Mouse (Mus musculus) ES-E14 (cell line): Measurements from ENCODE around the gene C87436. TPM values are rescaled to one million over a fixed set of nuclear protein-coding genes. Genes with fewer than 3 reads are reported as not detected.

Source experiments
- DNase-seq: peaks from one replicate; pipeline ENCODE4 v3.0.0-alpha.2; 2013; ENCODE audit warnings: low read depth, low spot score
- H3K27ac ChIP-seq: 2 replicates; pipeline ENCODE4 v1.5.1; 2012; ENCODE audit warnings: low read depth, mild to moderate bottlenecking, low read length, moderate library complexity, mixed read lengths; ENCODE audit not compliant: poor library complexity, insufficient read depth, severe bottlenecking
- H3K36me3 ChIP-seq: 2 replicates; pipeline ENCODE4 v1.6.1; 2012; ENCODE audit warnings: mild to moderate bottlenecking, low read length, moderate library complexity, mixed read lengths; ENCODE audit not compliant: control insufficient read depth, poor library complexity, insufficient read depth, severe bottlenecking
- H3K4me1 ChIP-seq, 2 experiments: fragments of 150-350 bp in 1 of 2; sonication (generic) in 1 of 2; 2 replicates each; pipeline ENCODE4 v1.6.1; 2012; ENCODE audit warnings: low read length in 2 of 2, mild to moderate bottlenecking in 1 of 2, mixed read lengths in 1 of 2; ENCODE audit not compliant: control insufficient read depth in 2 of 2, insufficient read depth in 2 of 2, poor library complexity in 1 of 2
- H3K4me3 ChIP-seq, 2 experiments: fragments of 150-350 bp in 1 of 2; sonication (generic) in 1 of 2; 2 replicates each; pipeline ENCODE4 v1.5.1; 2012; ENCODE audit warnings: low read length in 2 of 2, low read depth in 1 of 2, mild to moderate bottlenecking in 1 of 2, mixed read lengths in 1 of 2; ENCODE audit not compliant: insufficient read depth in 1 of 2, poor library complexity in 1 of 2, severe bottlenecking in 1 of 2
- H3K9ac ChIP-seq: 2 replicates; pipeline ENCODE4 v1.6.1; 2012; ENCODE audit warnings: low read depth, mild to moderate bottlenecking, low read length, mixed read lengths; ENCODE audit not compliant: poor library complexity, insufficient read depth, severe bottlenecking
- H3K9me3 ChIP-seq: fragments of 150-350 bp; sonication (generic); 2 replicates; pipeline ENCODE4 v1.6.1; 2012; ENCODE audit warnings: low read depth, mild to moderate bottlenecking, low read length; ENCODE audit not compliant: control insufficient read depth, insufficient read depth
- CHD2 ChIP-seq: IDR thresholded peaks from 2 replicates; pipeline ENCODE4 v1.6.1; 2014; ENCODE audit warnings: mild to moderate bottlenecking, low read depth, low read length, inconsistent platforms
- HCFC1 ChIP-seq: IDR thresholded peaks from 2 replicates; pipeline ENCODE4 v1.6.1; 2012; ENCODE audit warnings: low read length, inconsistent platforms, borderline replicate concordance; ENCODE audit not compliant: insufficient read depth
- MAFK ChIP-seq: IDR thresholded peaks from 2 replicates; pipeline ENCODE4 v1.6.1; 2014; ENCODE audit warnings: mild to moderate bottlenecking, low read depth, low read length, inconsistent platforms; ENCODE audit not compliant: insufficient read depth
- ZC3H11A ChIP-seq: IDR thresholded peaks from 2 replicates; pipeline ENCODE4 v1.6.1; 2012; ENCODE audit warnings: low read depth, mild to moderate bottlenecking, inconsistent platforms, low read length, borderline replicate concordance
- ZNF384 ChIP-seq: IDR thresholded peaks from 2 replicates; pipeline ENCODE4 v1.6.1; 2012; ENCODE audit warnings: low read depth, low read length, inconsistent platforms
- in situ Hi-C, 2 experiments: fragments of 600-800 bp; cut with MboI; formaldehyde crosslinking; loops; one replicate each; pipeline ENCODE4 v1.15.1; 2025; ENCODE audit warnings: low sequenced_read_pairs in 2 of 2, inconsistent platforms in 1 of 2; ENCODE audit not compliant: unreplicated experiment in 2 of 2
- total RNA-seq: library from RNA; depleted of rRNA; stranded (reverse); fragments of 300-350 nt; gene quantifications from 2 replicates; pipeline ENCODE4 v1.2.3, GENCODE M21; 2012

C87436 gene
- total RNA-seq, 1 experiment: 12.5 TPM

DNA sequence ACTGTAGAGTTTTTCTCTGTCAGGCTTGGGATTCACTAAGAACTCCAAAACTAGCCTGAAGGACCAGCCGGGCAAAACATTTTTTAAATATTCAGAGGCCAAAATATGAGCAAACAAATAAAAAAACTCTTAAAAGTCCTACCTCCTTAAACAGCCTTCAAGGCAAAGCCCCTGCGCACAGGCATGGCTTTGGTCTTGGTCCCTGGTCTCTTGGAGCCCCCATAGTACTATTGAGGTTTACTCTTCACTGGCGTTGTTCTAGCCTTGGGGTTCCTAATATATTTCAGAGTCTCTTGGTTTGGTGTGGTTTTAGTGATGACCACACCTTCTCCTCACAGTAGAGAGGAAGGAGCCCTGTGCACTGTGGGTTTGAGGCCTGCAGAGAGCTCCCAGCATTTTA lies 6.6 kb upstream of the C87436 start:
- TF ChIP-seq ZNF384 (no peak), MAFK (no peak), ZC3H11A (no peak), CHD2 (no peak), HCFC1 (no peak)
- Histone ChIP-seq H3K4me1 (no peaks in the 10 kb centered on the region), H3K27ac (no peak overlapping the region), H3K36me3 (peaks cover 13% of the 10 kb centered on the region), H3K9ac (no peak overlapping the region), H3K9me3 (no peaks in the 10 kb centered on the region), H3K4me3 (no peak overlapping the region)
- in situ Hi-C loops: no loop called here
- DNase-seq: no peak

DNA sequence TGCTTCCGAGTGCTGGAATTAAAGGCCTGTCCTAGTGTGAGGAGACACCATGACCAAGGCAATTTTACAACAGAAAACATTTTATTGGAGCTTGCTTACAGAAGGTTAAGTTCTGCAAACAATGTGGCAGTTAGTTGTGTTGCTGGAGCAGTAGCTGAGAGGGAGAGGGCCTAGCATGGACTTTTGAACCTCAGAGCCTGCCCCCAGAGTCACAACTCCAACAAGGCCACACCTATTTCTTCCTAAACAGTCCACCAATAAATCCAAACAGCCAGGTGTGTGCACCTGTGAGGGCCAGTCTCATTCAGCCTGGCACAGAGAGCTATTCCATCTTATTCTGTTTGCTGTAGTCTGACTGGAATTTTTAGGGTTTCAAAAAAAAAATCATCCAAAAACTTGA lies 4.5 kb upstream of the C87436 start:
- no peak overlapping the region for H3K27ac ChIP-seq
- no peaks in the 10 kb centered on the region for H3K9me3 ChIP-seq
- in situ Hi-C loops: no loop called here
- TF ChIP-seq HCFC1: no peak
- TF ChIP-seq MAFK: no peak
- TF ChIP-seq CHD2: no peak
- no peak for TF ChIP-seq ZNF384
- no peak for TF ChIP-seq ZC3H11A
- no peak for DNase-seq
- peaks cover 7% of the 10 kb centered on the region for H3K36me3 ChIP-seq
- H3K4me1 ChIP-seq: no peaks in the 10 kb centered on the region
- H3K9ac ChIP-seq: no peak overlapping the region
- H3K4me3 ChIP-seq: no peak overlapping the region

DNA sequence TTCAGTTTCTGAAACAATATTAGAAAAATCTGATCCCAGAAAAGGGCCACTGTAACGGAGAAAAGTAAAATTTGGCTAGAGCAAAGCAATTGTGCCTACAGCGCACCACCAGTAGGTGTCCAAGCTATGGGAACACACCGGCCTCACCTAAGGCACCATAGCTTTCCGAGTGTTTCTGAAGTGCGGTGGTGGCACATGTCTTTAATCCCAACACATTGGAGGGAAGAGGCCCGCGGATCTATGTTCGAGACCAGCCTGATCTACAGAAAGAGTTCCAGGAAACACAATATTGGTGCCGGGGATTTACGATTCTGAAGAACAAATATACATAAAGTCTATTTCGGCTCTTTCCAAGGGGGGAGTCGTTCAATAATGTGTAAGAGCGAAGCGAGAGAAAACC lies 463 bp upstream of the C87436 start:
- in situ Hi-C loops: no loop called here
- TF ChIP-seq ZC3H11A: no peak
- TF ChIP-seq CHD2: no peak
- TF ChIP-seq HCFC1: no peak
- TF ChIP-seq ZNF384: no peak
- no peak for TF ChIP-seq MAFK

DNA sequence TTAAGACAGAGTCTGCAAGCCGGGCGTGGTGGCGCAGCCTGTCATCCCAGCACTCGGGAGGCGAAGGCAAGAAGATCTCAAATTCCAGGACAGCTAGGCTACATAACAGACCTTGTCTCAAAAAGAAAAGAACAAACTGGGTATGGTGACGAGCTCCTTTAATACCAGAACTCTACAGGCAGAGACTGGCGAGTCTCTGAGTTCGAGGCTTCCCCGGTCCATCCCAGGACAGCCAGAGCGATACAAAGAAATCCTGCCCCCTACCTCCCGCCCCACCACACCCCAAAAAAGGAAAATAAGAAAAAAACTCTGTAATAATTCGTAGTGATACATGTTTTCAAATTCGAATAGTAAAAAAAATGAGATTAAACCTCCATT lies 934 bp downstream of the C87436 start:
- DNase-seq: no peak

More for the DNA sequence above, 463 bp upstream of the C87436 start:
- Histone ChIP-seq H3K4me1 (peaks cover 0 to 4% of the 10 kb centered on the region in 2 experiments; a peak in 1 of 4 replicates), H3K9me3 (no peaks in the 10 kb centered on the region), H3K36me3 (0 out of 2 replicates have a peak, but pooled peaks cover 2% of the 10 kb centered on the region), H3K4me3 (peak overlapping the region; percentile 90 to 97), H3K9ac (peak overlapping the region; percentile 98), H3K27ac (peak overlapping the region; percentile 61; the same call in 1 of the 2 replicates)
- peak; percentile 46 for DNase-seq

More for the DNA sequence above, 934 bp downstream of the C87436 start:
- in situ Hi-C loops: no loop called here
- peak overlapping the region; percentile 98 for H3K27ac ChIP-seq
- H3K4me1 ChIP-seq: peaks cover 0 to 4% of the 10 kb centered on the region in 2 experiments; a peak in 1 of 4 replicates
- H3K4me3 ChIP-seq: peak overlapping the region; percentile 90 to 97
- peaks cover 6% of the 10 kb centered on the region for H3K36me3 ChIP-seq
- H3K9ac ChIP-seq: peak overlapping the region; percentile 98
- no peaks in the 10 kb centered on the region for H3K9me3 ChIP-seq
- TF ChIP-seq ZNF384 (no peak), MAFK (no peak), CHD2 (no peak), HCFC1 (no peak), ZC3H11A (no peak)
